Mouse (Mus musculus): ENCODE data around the gene Tgfb2.

DNA sequence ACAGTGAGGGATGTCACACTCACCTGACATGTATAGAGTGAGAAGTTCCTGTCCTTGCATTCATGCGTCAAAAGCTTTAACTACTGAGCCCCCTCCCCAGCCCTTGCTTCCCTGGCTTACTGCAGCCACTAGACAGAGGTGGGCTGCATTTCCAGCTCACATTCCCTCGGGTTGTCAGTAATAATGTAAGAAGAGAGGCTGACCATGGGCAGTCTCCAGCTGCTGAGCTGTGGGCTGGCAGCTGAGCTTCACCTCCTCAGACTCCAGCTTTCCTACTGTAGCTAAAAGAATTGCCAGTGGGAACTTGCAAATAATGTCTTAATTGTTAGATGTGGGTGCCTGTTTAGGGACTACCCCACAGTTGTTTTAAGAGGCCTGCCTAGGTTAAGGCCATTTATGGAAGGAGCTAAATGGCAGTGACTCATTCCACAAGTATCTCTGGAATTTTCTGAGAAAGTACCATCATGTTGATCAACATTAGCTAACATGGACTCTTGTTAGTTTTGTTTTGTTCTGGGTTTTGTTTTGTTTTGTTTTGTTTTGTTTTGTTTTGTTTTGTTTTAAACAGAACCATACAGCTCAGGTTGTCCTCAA, 120.1 kb downstream of the Tgfb2 start:
- no peak for TF ChIP-seq ZNF384 (IDR thresholded peaks at IDR 0.05; ENCODE audit: low read depth, low read length)
- TF ChIP-seq ZC3H11A (IDR thresholded peaks at IDR 0.05; ENCODE audit: borderline replicate concordance, low read depth, low read length), result no peak
- TF ChIP-seq HCFC1 (IDR thresholded peaks at IDR 0.05; ENCODE audit: borderline replicate concordance, insufficient read depth, low read length), result no peak
- no peak for TF ChIP-seq CHD2 (IDR thresholded peaks at IDR 0.05; ENCODE audit: low read depth, low read length)
- TF ChIP-seq MAFK (IDR thresholded peaks at IDR 0.05; ENCODE audit: insufficient read depth, low read depth, low read length), result no peak

Measured in ES-E14 (cell line).